Mouse (Mus musculus) sigmoid colon, adult 10 weeks (tissue): ENCODE data around the gene Timm17b. TPM values are rescaled to one million over a fixed set of nuclear protein-coding genes. Genes with fewer than 3 reads are reported as not detected.

Source experiments
- polyA plus RNA-seq: library from polyadenylated mRNA; stranded (reverse); fragments of 350-450 nt; fragmentation: Illumina TruSeq; extraction: RNeasy Lipid Tissue Mini Kit (QIAGEN cat#74804); gene quantifications from one replicate; pipeline ENCODE4 v1.2.3, GENCODE M21; 2014; ENCODE audit warnings: low read depth, low replicate concordance

Timm17b gene
- 3.6 TPM for polyA plus RNA-seq

GRCm38 (mm10) chrX:7898880-7899874, at the start of gene Timm17b, which contains the start of gene Pqbp1:
Gene Timm17b (plus strand): TSS chrX:7899357.
Gene Pqbp1 (minus strand): TSS chrX:7899269.

DNA sequence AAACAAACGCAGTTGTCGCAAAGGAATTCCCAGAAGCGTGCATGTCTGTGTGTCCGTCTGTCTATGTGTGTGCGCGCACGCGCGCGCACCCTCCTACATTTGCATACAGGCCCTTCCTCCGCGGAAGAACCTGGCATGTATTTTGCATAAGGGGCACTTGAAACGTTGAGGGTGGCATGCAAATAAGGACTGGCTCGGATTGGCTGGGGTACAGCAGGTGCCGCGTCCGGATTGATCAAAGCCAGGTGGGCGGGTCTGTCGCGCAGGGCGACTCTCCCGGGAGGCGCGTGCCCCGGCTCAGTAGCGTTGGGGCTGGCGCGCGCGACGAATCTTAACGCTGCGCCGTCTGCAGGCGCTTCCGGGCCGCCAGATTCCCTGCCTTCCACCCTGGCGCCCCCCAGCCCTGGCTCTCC, 21.1 kb upstream of the Timm17b start, which contains the start of gene Pim2:
Gene Pim2 (plus strand): TSS at position 256 of the 413 bp plus-strand sequence.

GRCm38 (mm10) chrX:7883841-7884567, 15.2 kb upstream of the Timm17b start, which contains the start of gene Slc35a2:
Gene Slc35a2 (plus strand): TSS chrX:7884028.

DNA sequence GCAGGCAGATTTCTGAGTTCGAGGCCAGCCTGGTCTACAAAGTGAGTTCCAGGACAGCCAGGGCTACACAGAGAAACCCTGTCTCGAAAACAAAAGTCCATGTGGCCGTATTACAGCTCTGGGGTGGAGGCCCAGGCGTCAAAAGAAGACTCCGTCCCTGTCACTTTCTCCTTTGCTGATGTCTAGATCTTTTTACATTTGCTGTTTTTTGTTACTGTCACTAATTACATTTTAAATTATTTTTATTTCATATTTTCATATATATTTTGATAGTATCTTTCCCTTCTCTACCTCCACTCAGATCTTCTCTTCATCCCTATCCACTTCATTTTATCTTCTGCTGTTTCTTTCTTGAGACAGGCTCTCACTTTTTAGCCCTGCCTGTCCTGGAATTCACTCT, 8.6 kb downstream of the Timm17b start, which contains the start of gene Gm10491:
Gene Gm10491 (minus strand): TSS at position 101 of the 400 bp plus-strand sequence.

DNA sequence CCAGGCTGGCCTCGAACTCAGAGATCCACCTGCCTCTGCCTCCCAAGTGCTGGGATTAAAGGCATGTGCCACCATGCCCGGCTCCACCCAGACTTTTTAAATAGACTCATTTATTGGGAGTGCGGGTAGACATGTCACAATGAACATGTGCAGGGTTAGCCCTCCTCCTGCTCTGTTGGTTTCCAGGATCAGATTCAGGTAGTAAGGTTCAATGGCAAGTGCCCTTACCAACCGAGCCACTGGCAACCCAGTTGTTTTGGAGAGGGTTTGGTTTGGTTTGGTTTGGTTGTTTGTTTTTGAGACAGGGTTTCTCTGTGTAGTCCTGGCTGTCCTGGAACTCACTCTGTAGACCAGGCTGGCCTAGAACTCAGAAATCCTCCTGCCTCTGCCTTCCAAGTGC, 10.1 kb downstream of the Timm17b start, which contains the start of gene Gm10490:
Gene Gm10490 (plus strand): TSS at position 301 of the 400 bp plus-strand sequence.

DNA sequence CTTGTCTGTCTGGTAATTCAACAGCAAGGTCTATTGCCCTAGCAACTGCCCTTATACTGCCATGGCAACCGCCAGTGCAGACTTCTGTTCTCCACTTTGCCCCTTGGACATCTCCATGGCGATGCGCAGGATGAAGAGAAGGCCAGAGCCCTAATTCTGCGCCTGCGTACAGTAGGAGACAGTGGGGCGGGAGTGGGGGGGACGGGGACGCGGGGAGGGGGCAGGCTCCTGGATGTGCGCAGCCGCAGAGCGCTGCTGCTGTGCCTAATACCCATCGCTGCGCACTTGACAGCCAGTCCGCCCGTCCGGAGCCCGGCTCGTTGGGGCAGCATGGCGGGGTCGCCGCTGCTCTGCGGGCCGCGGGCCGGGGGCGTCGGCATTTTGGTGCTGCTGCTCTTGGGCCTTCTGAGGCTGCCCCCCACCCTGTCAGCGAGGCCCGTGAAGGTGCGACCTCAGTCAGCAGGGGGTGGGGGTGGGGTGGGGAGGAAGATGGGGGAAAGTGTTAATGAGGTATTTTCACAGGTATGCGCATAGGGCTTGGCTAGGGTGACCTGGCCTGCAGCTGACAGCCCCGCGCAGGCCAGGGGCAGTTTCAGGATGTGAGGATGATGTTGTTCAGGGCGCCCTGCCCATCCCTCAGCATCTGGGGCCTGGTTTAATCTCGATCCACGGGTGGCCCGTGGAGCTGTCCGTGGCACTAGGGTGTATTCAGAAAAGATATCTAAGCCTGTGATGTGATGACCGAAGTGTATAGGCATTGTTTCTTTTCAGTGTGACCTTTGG, 20.6 kb downstream of the Timm17b start, which contains the start of gene Pcsk1n:
Gene Pcsk1n (plus strand): TSS at position 222 of the 783 bp plus-strand sequence.

DNA sequence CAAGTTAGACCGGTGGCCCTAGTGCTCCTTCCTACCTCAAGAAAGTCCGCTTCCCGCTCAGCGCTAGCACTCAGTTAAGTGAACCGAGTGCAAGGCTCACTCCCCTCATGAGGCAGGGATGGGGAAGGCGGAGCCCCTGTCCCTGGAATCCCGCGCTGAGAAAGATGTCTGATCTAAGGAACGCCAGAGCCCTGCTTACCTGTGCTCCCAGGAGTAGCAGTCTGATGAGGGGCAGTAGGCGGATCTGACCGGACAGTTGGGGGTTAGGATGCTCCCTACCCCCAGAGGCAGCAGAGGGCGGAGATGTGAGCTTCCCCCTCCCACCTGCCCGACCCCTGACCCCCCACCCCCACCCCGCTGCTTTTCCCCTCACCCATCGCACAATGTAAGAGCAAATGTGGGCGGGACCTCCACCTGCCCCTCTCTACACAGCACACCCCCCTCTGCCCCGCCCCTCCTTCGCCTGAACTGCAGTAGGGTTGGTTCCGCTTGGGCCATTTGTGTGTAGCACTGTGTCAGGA, 29.2 kb downstream of the Timm17b start, which contains the start of gene Eras:
Gene Eras (minus strand): TSS at position 338 of the 521 bp plus-strand sequence.

DNA sequence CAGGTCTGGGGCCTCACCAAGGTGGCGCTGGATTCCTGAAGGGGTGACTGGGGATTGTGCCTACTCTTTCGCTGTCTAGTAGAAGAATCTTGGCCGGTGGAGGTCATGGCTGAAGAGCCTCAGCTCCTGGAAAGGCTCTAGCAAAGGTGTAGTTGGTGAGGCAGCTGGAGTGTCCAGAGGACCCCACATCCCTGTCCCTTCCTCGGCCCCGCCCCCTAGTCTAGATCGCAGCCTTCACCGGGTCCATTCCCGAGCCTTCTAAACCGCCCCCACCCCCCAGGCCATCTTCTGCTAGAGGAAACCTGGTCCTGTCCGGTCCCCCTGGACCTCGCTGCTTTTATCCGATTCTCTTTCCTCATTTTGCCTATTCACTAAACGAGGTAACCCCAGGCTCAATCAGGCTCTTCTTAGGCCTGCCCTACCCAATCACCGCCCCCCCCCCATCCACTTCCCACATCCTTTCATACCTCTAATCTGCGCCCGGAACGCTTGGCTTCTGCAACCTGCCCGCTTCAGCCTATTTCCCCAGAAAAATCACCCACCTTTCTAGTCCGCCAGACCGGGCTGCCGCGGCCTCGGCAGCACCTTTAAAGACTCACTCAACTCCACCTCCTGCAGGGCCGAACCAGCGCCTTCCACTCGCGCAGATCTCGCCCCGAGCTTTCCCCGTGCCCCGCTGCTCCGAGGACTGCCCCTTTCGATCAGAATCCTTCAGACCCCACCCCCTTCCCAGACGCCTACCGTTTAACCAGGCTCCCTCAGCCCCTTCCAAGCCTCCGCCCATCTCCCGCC, 48.1 kb downstream of the Timm17b start, which contains the start of gene Hdac6:
Gene Hdac6 (minus strand): TSS at position 782 of the 792 bp plus-strand sequence.

Other genes starting within 250 kb of the Timm17b start
- 19.0 TPM for gene Prickle3, start 242.1 kb upstream of the Timm17b start, polyA plus RNA-seq
- gene Plp2, start 228.0 kb upstream of the Timm17b start, polyA plus RNA-seq = 187 TPM
- gene Magix, start 218.1 kb upstream of the Timm17b start, polyA plus RNA-seq = 0.60 TPM
- 42.6 TPM for gene Gpkow, start 202.2 kb upstream of the Timm17b start, polyA plus RNA-seq
- gene Wdr45, start 185.0 kb upstream of the Timm17b start, polyA plus RNA-seq = 7.7 TPM
- not detected for gene Gm45208, start 177.1 kb upstream of the Timm17b start, polyA plus RNA-seq
- 7.8 TPM for gene Praf2, start 170.9 kb upstream of the Timm17b start, polyA plus RNA-seq
- 4.5 TPM for gene Ccdc120, start 148.5 kb upstream of the Timm17b start, polyA plus RNA-seq
- gene Tfe3, start 136.8 kb upstream of the Timm17b start, polyA plus RNA-seq = 6.2 TPM
- 41.0 TPM for gene Gripap1, start 109.6 kb upstream of the Timm17b start, polyA plus RNA-seq
- gene Kcnd1, start 77.1 kb upstream of the Timm17b start, polyA plus RNA-seq = 1.2 TPM
- gene Otud5, start 58.0 kb upstream of the Timm17b start, polyA plus RNA-seq = 50.9 TPM
- gene Pim2, start 21.1 kb upstream of the Timm17b start, polyA plus RNA-seq = 5.5 TPM
- gene Slc35a2, start 15.3 kb upstream of the Timm17b start, polyA plus RNA-seq = 40.1 TPM
- gene Pqbp1, start 88 bp upstream of the Timm17b start, polyA plus RNA-seq = 10.1 TPM
- gene Gm10491, start 8.5 kb downstream of the Timm17b start, polyA plus RNA-seq = not detected
- gene Gm10490, start 10.2 kb downstream of the Timm17b start, polyA plus RNA-seq = not detected
- gene Pcsk1n, start 20.5 kb downstream of the Timm17b start, polyA plus RNA-seq = not detected
- gene Eras, start 29.2 kb downstream of the Timm17b start, polyA plus RNA-seq = not detected
- 1.8 TPM for gene Hdac6, start 48.5 kb downstream of the Timm17b start, polyA plus RNA-seq
- not detected for gene Gata1, start 78.7 kb downstream of the Timm17b start, polyA plus RNA-seq
- 176 TPM for gene Glod5, start 119.1 kb downstream of the Timm17b start, polyA plus RNA-seq
- gene Suv39h1, start 175.4 kb downstream of the Timm17b start, polyA plus RNA-seq = 6.6 TPM
- gene Was, start 191.1 kb downstream of the Timm17b start, polyA plus RNA-seq = 0.47 TPM
- 96.1 TPM for gene Wdr13, start 233.5 kb downstream of the Timm17b start, polyA plus RNA-seq
- 597 TPM for gene Rbm3, start 246.5 kb downstream of the Timm17b start, polyA plus RNA-seq